Mouse (Mus musculus) embryonic fibroblast, embryonic 13.5 days (primary cell): ENCODE measurements around the gene Mustn1. TPM values are rescaled to one million over a fixed set of nuclear protein-coding genes. Genes with fewer than 3 reads are reported as not detected.

Source experiments
- H3K27ac ChIP-seq: 2 replicates; pipeline ENCODE4 v1.5.1; 2012; ENCODE audit warnings: low read length, control low read depth, inconsistent platforms; ENCODE audit not compliant: insufficient read depth
- H3K4me1 ChIP-seq: 2 replicates; pipeline ENCODE4 v1.6.1; 2011; ENCODE audit warnings: low read length; ENCODE audit not compliant: control insufficient read depth, insufficient read depth
- H3K4me3 ChIP-seq: 2 replicates; pipeline ENCODE4 v1.5.1; 2011; ENCODE audit warnings: mild to moderate bottlenecking, control low read depth, low read length; ENCODE audit not compliant: insufficient read depth
- CTCF ChIP-seq: IDR thresholded peaks from 2 replicates; pipeline ENCODE4 v1.5.1; 2011; ENCODE audit warnings: mild to moderate bottlenecking, control low read depth, low read length, moderate library complexity, borderline replicate concordance; ENCODE audit not compliant: insufficient read depth
- POLR2A ChIP-seq: IDR thresholded peaks from 2 replicates; pipeline ENCODE4 v1.6.1; 2011; ENCODE audit warnings: low read depth, mild to moderate bottlenecking, control low read depth, low read length, moderate library complexity
- polyA plus RNA-seq: library from polyadenylated mRNA; stranded (reverse); fragments of >200 nt; gene quantifications from 2 replicates; pipeline ENCODE4 v1.2.4, GENCODE M21; 2011; ENCODE audit warnings: low read depth; ENCODE audit not compliant: missing spikeins, insufficient read length

The Mustn1 gene
- polyA plus RNA-seq, 1 experiment: 4.9 TPM

GRCm38 (mm10) chr14:30903036-30903435, 24.0 kb downstream of the Mustn1 start:
- H3K4me3 ChIP-seq: no peak overlapping the region
- H3K27ac ChIP-seq: no peak overlapping the region
- TF ChIP-seq CTCF: no peak
- TF ChIP-seq POLR2A: no peak
- peaks cover 10% of the 10 kb centered on the region for H3K4me1 ChIP-seq

- no peak overlapping the region for H3K4me3 ChIP-seq
- TF ChIP-seq POLR2A (no peak), CTCF (no peak)
- no peak overlapping the region for H3K27ac ChIP-seq
- peaks cover 10% of the 10 kb centered on the region for H3K4me1 ChIP-seq
Observed at GRCm38 (mm10) chr14:30904307-30904706, 25.3 kb downstream of the Mustn1 start.

GRCm38 (mm10) chr14:30906001-30906400, 27.0 kb downstream of the Mustn1 start:
- Histone ChIP-seq H3K27ac (no peak overlapping the region), H3K4me1 (peaks cover 10% of the 10 kb centered on the region), H3K4me3 (no peak overlapping the region)
- TF ChIP-seq POLR2A: no peak
- no peak for TF ChIP-seq CTCF

- no peak overlapping the region for H3K27ac ChIP-seq
Observed at GRCm38 (mm10) chr14:30907814-30908265, 28.8 kb downstream of the Mustn1 start.

GRCm38 (mm10) chr14:30911141-30911540, 32.1 kb downstream of the Mustn1 start:
- H3K4me1 ChIP-seq: no peaks in the 10 kb centered on the region
- no peak overlapping the region for H3K27ac ChIP-seq
- TF ChIP-seq CTCF (no peak), POLR2A (no peak)
- H3K4me3 ChIP-seq: no peak overlapping the region

More at GRCm38 (mm10) chr14:30907814-30908265, 28.8 kb downstream of the Mustn1 start:
- TF ChIP-seq CTCF: no peak
- TF ChIP-seq POLR2A: no peak
- Histone ChIP-seq H3K4me3 (no peak overlapping the region), H3K4me1 (peaks cover 10% of the 10 kb centered on the region)

- TF ChIP-seq CTCF (no peak), POLR2A (no peak)
- Histone ChIP-seq H3K4me3 (no peak overlapping the region), H3K4me1 (peaks cover 3% of the 10 kb centered on the region; the same call in 1 of the 2 replicates)
Observed at GRCm38 (mm10) chr14:30912641-30913040, 33.6 kb downstream of the Mustn1 start.

GRCm38 (mm10) chr14:30913404-30913803, 34.4 kb downstream of the Mustn1 start:
- Histone ChIP-seq H3K4me3 (no peak overlapping the region), H3K27ac (no peak overlapping the region), H3K4me1 (peaks cover 3% of the 10 kb centered on the region; the same call in 1 of the 2 replicates)
- TF ChIP-seq POLR2A (no peak), CTCF (no peak)

More at GRCm38 (mm10) chr14:30912641-30913040, 33.6 kb downstream of the Mustn1 start:
- no peak overlapping the region for H3K27ac ChIP-seq

GRCm38 (mm10) chr14:30916516-30916915, 37.5 kb downstream of the Mustn1 start:
- no peak for TF ChIP-seq CTCF
- TF ChIP-seq POLR2A: no peak
- Histone ChIP-seq H3K4me3 (no peak overlapping the region), H3K4me1 (peaks cover 3% of the 10 kb centered on the region; the same call in 1 of the 2 replicates), H3K27ac (peak overlapping the region; percentile 89)

- no peak overlapping the region for H3K27ac ChIP-seq
- no peaks in the 10 kb centered on the region for H3K4me1 ChIP-seq
- TF ChIP-seq CTCF (no peak), POLR2A (no peak)
- no peak overlapping the region for H3K4me3 ChIP-seq
Observed at GRCm38 (mm10) chr14:30922053-30922670, 43.2 kb downstream of the Mustn1 start.

- TF ChIP-seq POLR2A: no peak
- TF ChIP-seq CTCF: no peak
- no peak within 1 kb of the TSS for H3K4me3 ChIP-seq
- H3K27ac ChIP-seq: no peak within 1 kb of the TSS
- no peaks in the 10 kb centered on the region for H3K4me1 ChIP-seq
Observed at GRCm38 (mm10) chr14:30923375-30924105, 44.5 kb downstream of the Mustn1 start, which contains the start of gene Itih3. TSS of gene Itih3 (minus strand) at chr14:30923760.
